Mouse (Mus musculus): Measurements from ENCODE around the gene Rtn4rl2.

DNA sequence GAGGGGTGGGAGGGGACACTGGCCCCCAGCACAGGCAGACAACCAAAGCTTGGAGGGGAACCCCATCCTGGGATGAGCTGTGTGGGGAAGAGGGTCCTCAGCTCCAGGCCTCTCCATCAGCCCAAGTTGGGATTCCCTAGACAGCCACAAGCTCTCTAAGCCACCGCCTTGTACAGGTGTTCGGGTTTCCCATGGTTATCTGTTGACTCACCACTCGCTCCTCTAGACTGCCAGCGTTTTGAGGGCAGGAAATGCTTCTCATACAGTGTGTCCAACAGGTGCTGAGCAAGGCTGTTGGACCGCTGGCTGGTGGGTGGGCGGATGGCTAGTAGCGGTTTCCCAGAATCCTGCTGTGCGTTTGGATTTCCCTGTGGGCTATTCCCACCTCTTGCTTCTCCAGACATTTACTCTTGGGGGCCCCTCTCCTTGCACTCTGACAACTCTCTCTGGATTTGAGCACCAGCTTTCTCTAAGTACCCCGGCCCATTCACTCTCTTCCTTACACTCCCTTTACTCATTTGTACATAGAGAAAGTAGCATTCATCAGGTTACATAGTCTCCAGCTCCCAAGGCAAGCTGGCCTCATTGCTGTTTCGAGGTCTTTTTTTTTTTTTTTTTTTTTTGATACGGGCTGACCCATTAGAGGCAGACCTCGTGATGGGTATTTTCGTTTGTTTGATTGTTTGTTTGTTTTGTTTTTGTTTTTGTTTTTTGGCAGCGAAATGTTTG lies 3.0 kb upstream of the Rtn4rl2 start:
- TF ChIP-seq POLR2A (IDR thresholded peaks at IDR 0.05; ENCODE audit: insufficient read depth, low read depth, low read length) (no peak), CTCF (IDR thresholded peaks at IDR 0.05; ENCODE audit: insufficient read depth, low read depth, low read length) (no peak)

Measured in olfactory bulb, adult 2 months (tissue).